Mouse (Mus musculus) heart, embryonic 14.5 days (tissue): ENCODE results near the gene Marf1. TPM values are rescaled to one million over a fixed set of nuclear protein-coding genes. Genes with fewer than 3 reads are reported as not detected.

Experiments
- ATAC-seq: fragments of 200-750 bp; cut with Nextera tagmentation; 2 replicates; pipeline ENCODE4 v1.8.0; 2017; ENCODE audit warnings: low read depth, moderate TSS enrichment; ENCODE audit not compliant: insufficient number of reproducible peaks, insufficient read depth, low FRiP score
- H3K27ac ChIP-seq, 2 experiments: fragments of 200-500 bp in 1 of 2; fragments of 300-500 bp in 1 of 2; sonication (generic) in 1 of 2; replicated peaks in 1 of 2; 2 replicates each; pipeline ENCODE4 v1.5.1; 2012 to 2014; ENCODE audit warnings: low read depth in 2 of 2, low read length in 2 of 2, control low read depth in 1 of 2, mild to moderate bottlenecking in 1 of 2, mixed read lengths in 1 of 2; ENCODE audit not compliant: control insufficient read depth in 1 of 2, insufficient read depth in 1 of 2
- H3K27me3 ChIP-seq: fragments of 300-500 bp; sonication (generic); 2 replicates; pipeline ENCODE4 v1.6.1; 2014; ENCODE audit warnings: mild to moderate bottlenecking, low read length, control low read depth; ENCODE audit not compliant: control insufficient read depth, insufficient read depth
- H3K36me3 ChIP-seq: fragments of 300-500 bp; sonication (generic); 2 replicates; pipeline ENCODE4 v1.6.1; 2014; ENCODE audit warnings: mild to moderate bottlenecking, control low read depth, low read length, mixed read lengths; ENCODE audit not compliant: control insufficient read depth, insufficient read depth
- H3K4me1 ChIP-seq, 2 experiments: fragments of 200-500 bp in 1 of 2; fragments of 300-500 bp in 1 of 2; sonication (generic) in 1 of 2; 2 replicates each; pipeline ENCODE4 v1.6.1; 2012 to 2014; ENCODE audit warnings: low read length in 2 of 2, control low read depth in 1 of 2, mixed read lengths in 1 of 2; ENCODE audit not compliant: control insufficient read depth in 2 of 2, insufficient read depth in 2 of 2
- H3K4me2 ChIP-seq: fragments of 300-500 bp; sonication (generic); 2 replicates; pipeline ENCODE4 v1.6.1; 2014; ENCODE audit warnings: mild to moderate bottlenecking, low read length
- H3K4me3 ChIP-seq, 2 experiments: fragments of 200-500 bp in 1 of 2; fragments of 300-500 bp in 1 of 2; sonication (generic) in 1 of 2; 2 replicates each; pipeline ENCODE4 v1.5.1; 2012 to 2014; ENCODE audit warnings: low read length in 2 of 2, mild to moderate bottlenecking in 2 of 2, control low read depth in 1 of 2, low read depth in 1 of 2, moderate library complexity in 1 of 2; ENCODE audit not compliant: control insufficient read depth in 1 of 2, insufficient read depth in 1 of 2
- H3K9ac ChIP-seq: fragments of 300-500 bp; sonication (generic); 2 replicates; pipeline ENCODE4 v1.6.1; 2014; ENCODE audit warnings: mild to moderate bottlenecking, low read length
- H3K9me3 ChIP-seq: fragments of 300-500 bp; sonication (generic); 2 replicates; pipeline ENCODE4 v1.6.1; 2016; ENCODE audit warnings: low read length, control low read depth; ENCODE audit not compliant: control insufficient read depth
- WGBS: fragments of 180-500 bp; shearing (Covaris S2); extraction: QIAGEN DNeasy Blood & Tissue Kit; methylation state at CpG from one replicate; pipeline ENCODE4 v1.1.7; 2014; 5-methylcytosine and 5-hydroxymethylcytosine counted together
- polyA plus RNA-seq: library from polyadenylated mRNA; unstranded; fragments of >200 nt; fragmentation: Nextera tagmentation; extraction: Ambion mirVana; gene quantifications from 2 replicates; pipeline ENCODE4 v1.2.1, GENCODE M21; 2014

Gene Marf1
- polyA plus RNA-seq, 1 experiment from 2014 or later = 12.2 TPM

- Histone ChIP-seq H3K27ac (no peak overlapping the region), H3K4me3 (no peak overlapping the region), H3K4me1 (no peaks in the 10 kb centered on the region), H3K9ac (no peak overlapping the region), H3K27me3 (no peaks in the 10 kb centered on the region), H3K9me3 (no peaks in the 10 kb centered on the region), H3K36me3 (peaks cover 94% of the 10 kb centered on the region), H3K4me2 (no peak overlapping the region)
- no peak for ATAC-seq
- WGBS = 69% methylated on average over 1 of the region's 1 CpGs
These were observed 25.1 kb downstream of the Marf1 start for GRCm38 (mm10) chr16:14137976-14138561.

GRCm38 (mm10) chr16:14135014-14135413 lies 28.1 kb downstream of the Marf1 start:
- WGBS = 70% methylated on average over 2 of the region's 2 CpGs
- H3K36me3 ChIP-seq = peaks cover 96% of the 10 kb centered on the region

GRCm38 (mm10) chr16:14131838-14132237 lies 31.3 kb downstream of the Marf1 start:
- no peak overlapping the region for H3K9ac ChIP-seq
- ATAC-seq = no peak
- H3K9me3 ChIP-seq = no peaks in the 10 kb centered on the region
- no peak overlapping the region for H3K27ac ChIP-seq
- no peaks in the 10 kb centered on the region for H3K4me1 ChIP-seq
- H3K4me2 ChIP-seq = no peak overlapping the region
- peaks cover 100% of the 10 kb centered on the region for H3K36me3 ChIP-seq
- 86% methylated on average over 5 of the region's 5 CpGs for WGBS
- no peaks in the 10 kb centered on the region for H3K27me3 ChIP-seq
- H3K4me3 ChIP-seq = no peak overlapping the region

More at GRCm38 (mm10) chr16:14135014-14135413, 28.1 kb downstream of the Marf1 start:
- no peak for ATAC-seq
- H3K27me3 ChIP-seq = no peaks in the 10 kb centered on the region
- H3K4me1 ChIP-seq = no peaks in the 10 kb centered on the region
- H3K9me3 ChIP-seq = no peaks in the 10 kb centered on the region
- no peak overlapping the region for H3K9ac ChIP-seq
- H3K27ac ChIP-seq = no peak overlapping the region
- H3K4me2 ChIP-seq = no peak overlapping the region
- no peak overlapping the region for H3K4me3 ChIP-seq

- Histone ChIP-seq H3K4me1 (no peaks in the 10 kb centered on the region), H3K27me3 (no peaks in the 10 kb centered on the region), H3K4me2 (no peak overlapping the region), H3K4me3 (no peak overlapping the region), H3K27ac (no peak overlapping the region), H3K9me3 (no peaks in the 10 kb centered on the region), H3K9ac (no peak overlapping the region), H3K36me3 (peaks cover 99% of the 10 kb centered on the region)
- ATAC-seq = no peak
- WGBS = 82% methylated on average over 3 of the region's 3 CpGs
These were observed 31.8 kb downstream of the Marf1 start for GRCm38 (mm10) chr16:14131376-14131775.

GRCm38 (mm10) chr16:14130796-14131195 lies 32.4 kb downstream of the Marf1 start:
- Histone ChIP-seq H3K27ac (no peak overlapping the region), H3K27me3 (no peaks in the 10 kb centered on the region), H3K4me2 (no peak overlapping the region), H3K9me3 (no peaks in the 10 kb centered on the region), H3K4me1 (no peaks in the 10 kb centered on the region), H3K4me3 (no peak overlapping the region), H3K36me3 (peaks cover 99% of the 10 kb centered on the region), H3K9ac (no peak overlapping the region)
- WGBS = 84% methylated on average over 7 of the region's 7 CpGs
- no peak for ATAC-seq

- peaks cover 99% of the 10 kb centered on the region for H3K36me3 ChIP-seq
These were observed 34.2 kb downstream of the Marf1 start for GRCm38 (mm10) chr16:14128977-14129376.

GRCm38 (mm10) chr16:14125253-14125652 lies 37.9 kb downstream of the Marf1 start:
- Histone ChIP-seq H3K9ac (no peak overlapping the region), H3K36me3 (peaks cover 98% of the 10 kb centered on the region), H3K4me2 (no peak overlapping the region), H3K4me3 (no peak overlapping the region), H3K27ac (no peak overlapping the region), H3K4me1 (no peaks in the 10 kb centered on the region), H3K27me3 (no peaks in the 10 kb centered on the region), H3K9me3 (no peaks in the 10 kb centered on the region)
- 94% methylated on average over 1 of the region's 1 CpGs for WGBS
- ATAC-seq = no peak

More at GRCm38 (mm10) chr16:14128977-14129376, 34.2 kb downstream of the Marf1 start:
- H3K9ac ChIP-seq = no peak overlapping the region
- no peaks in the 10 kb centered on the region for H3K27me3 ChIP-seq
- H3K4me3 ChIP-seq = no peak overlapping the region
- H3K4me1 ChIP-seq = no peaks in the 10 kb centered on the region
- ATAC-seq = no peak
- H3K27ac ChIP-seq = no peak overlapping the region
- H3K9me3 ChIP-seq = no peaks in the 10 kb centered on the region
- no peak overlapping the region for H3K4me2 ChIP-seq

- H3K4me3 ChIP-seq = no peak overlapping the region
- no peaks in the 10 kb centered on the region for H3K9me3 ChIP-seq
- no peak overlapping the region for H3K27ac ChIP-seq
- H3K27me3 ChIP-seq = no peaks in the 10 kb centered on the region
- H3K4me2 ChIP-seq = no peak overlapping the region
- ATAC-seq = no peak
- H3K36me3 ChIP-seq = peaks cover 97% of the 10 kb centered on the region
- no peak overlapping the region for H3K9ac ChIP-seq
- 93% methylated on average over 7 of the region's 7 CpGs for WGBS
- no peaks in the 10 kb centered on the region for H3K4me1 ChIP-seq
These were observed 38.4 kb downstream of the Marf1 start for GRCm38 (mm10) chr16:14124709-14125108.
